Mouse (Mus musculus) natural killer cell, adult 2 months (primary cell): ENCODE measurements around the gene Tmprss7.

Source experiments
- DNase-seq, 2 experiments: peaks; one replicate each; pipeline ENCODE4 v3.0.0; 2022; ENCODE audit warnings: low spot score in 2 of 2

Tmprss7 gene

GRCm38 (mm10) chr16:45625342-45625741 lies 68.1 kb downstream of the Tmprss7 start:
- DNase-seq, result no peak

GRCm38 (mm10) chr16:45624791-45625190 lies 68.7 kb downstream of the Tmprss7 start:
- DNase-seq, result no peak

- no peak for DNase-seq
These were observed 70.2 kb downstream of the Tmprss7 start for GRCm38 (mm10) chr16:45623230-45623629.

GRCm38 (mm10) chr16:45619751-45620375 lies 73.6 kb downstream of the Tmprss7 start:
- no peak for DNase-seq

GRCm38 (mm10) chr16:45615944-45616343 lies 77.5 kb downstream of the Tmprss7 start:
- DNase-seq, result no peak

GRCm38 (mm10) chr16:45613247-45613646 lies 80.2 kb downstream of the Tmprss7 start:
- DNase-seq, result no peak

- no peak for DNase-seq
These were observed 83.2 kb downstream of the Tmprss7 start, which contains the start of gene Gcsam for GRCm38 (mm10) chr16:45610267-45610666. Gcsam (plus strand) TSS chr16:45610380.

- peak in 1 of 2 experiments; percentile 12 for DNase-seq
These were observed 84.2 kb downstream of the Tmprss7 start for GRCm38 (mm10) chr16:45609300-45609699.

- DNase-seq, result peak in 1 of 2 experiments; percentile 16
These were observed 84.9 kb downstream of the Tmprss7 start for GRCm38 (mm10) chr16:45608481-45608954.
